Mouse (Mus musculus) liver, embryonic 14.5 days (tissue): ENCODE measurements around the gene Olfr160. TPM values are rescaled to one million over a fixed set of nuclear protein-coding genes. Genes with fewer than 3 reads are reported as not detected.

Experiments
- ATAC-seq: fragments of 200-750 bp; cut with Nextera tagmentation; 2 replicates; pipeline ENCODE4 v1.8.0; 2017; ENCODE audit warnings: moderate number of reproducible peaks, mild to moderate bottlenecking, moderate library complexity; ENCODE audit not compliant: insufficient read depth
- DNase-seq, 3 experiments: peaks; one replicate each; pipeline ENCODE4 v3.0.0-alpha.2; 2012 to 2013; ENCODE audit warnings: low read depth in 3 of 3, low spot score in 3 of 3
- H3K27ac ChIP-seq: fragments of 300-500 bp; sonication (generic); 2 replicates; pipeline ENCODE4 v1.5.1; 2014; ENCODE audit warnings: moderate library complexity, mild to moderate bottlenecking, control low read depth, inconsistent platforms
- H3K27me3 ChIP-seq: fragments of 300-500 bp; sonication (generic); 2 replicates; pipeline ENCODE4 v1.6.1; 2014; ENCODE audit warnings: mild to moderate bottlenecking, low read length, moderate library complexity; ENCODE audit not compliant: control insufficient read depth, insufficient read depth
- H3K36me3 ChIP-seq: fragments of 300-500 bp; sonication (generic); replicated peaks from 2 replicates; pipeline ENCODE4 v1.6.1; 2014; ENCODE audit warnings: low read depth; ENCODE audit not compliant: control insufficient read depth, insufficient read depth
- H3K4me1 ChIP-seq, 2 experiments: fragments of 200-500 bp in 1 of 2; fragments of 300-500 bp in 1 of 2; sonication (generic) in 1 of 2; replicated peaks; 2 replicates each; pipeline ENCODE4 v1.6.1; 2012 to 2014; ENCODE audit warnings: antibody characterized with exemption in 1 of 2, inconsistent platforms in 1 of 2, low read length in 1 of 2; ENCODE audit not compliant: control insufficient read depth in 2 of 2, insufficient read depth in 2 of 2
- H3K4me2 ChIP-seq: fragments of 300-500 bp; sonication (generic); 2 replicates; pipeline ENCODE4 v1.6.1; 2014; ENCODE audit warnings: low read depth, mild to moderate bottlenecking, control low read depth, moderate library complexity
- H3K4me3 ChIP-seq, 2 experiments: fragments of 200-500 bp in 1 of 2; fragments of 300-500 bp in 1 of 2; sonication (generic) in 1 of 2; 2 replicates each; pipeline ENCODE4 v1.5.1; 2012 to 2014; ENCODE audit warnings: low read depth in 2 of 2, low read length in 2 of 2, mild to moderate bottlenecking in 2 of 2, control low read depth in 1 of 2, inconsistent platforms in 1 of 2, moderate library complexity in 1 of 2; ENCODE audit not compliant: insufficient read depth in 1 of 2
- H3K9ac ChIP-seq: fragments of 300-500 bp; sonication (generic); replicated peaks from 2 replicates; pipeline ENCODE4 v1.6.1; 2014; ENCODE audit warnings: mild to moderate bottlenecking, control low read depth, moderate library complexity
- H3K9me3 ChIP-seq: fragments of 300-500 bp; sonication (generic); 2 replicates; pipeline ENCODE4 v1.6.1; 2016; ENCODE audit warnings: low read length, mixed read lengths; ENCODE audit not compliant: control insufficient read depth
- CTCF ChIP-seq: IDR thresholded peaks from 2 replicates; pipeline ENCODE4 v1.5.1; 2016; ENCODE audit warnings: antibody characterized with exemption, low read depth, control low read depth
- EP300 ChIP-seq: IDR thresholded peaks from 2 replicates; pipeline ENCODE4 v1.6.1; 2016; ENCODE audit warnings: antibody characterized with exemption, low read depth
- WGBS: fragments of 180-500 bp; shearing (Covaris S2); extraction: QIAGEN DNeasy Blood & Tissue Kit; methylation state at CpG from one replicate; pipeline ENCODE4 v1.1.7; 2014; ENCODE audit not compliant: insufficient replicate concordance; 5-methylcytosine and 5-hydroxymethylcytosine counted together
- polyA plus RNA-seq, 2 experiments: library from polyadenylated mRNA; depleted of rRNA in 1 of 2; stranded (reverse) in 1 of 2; unstranded in 1 of 2; fragments of >200 nt; fragmentation: Nextera tagmentation in 1 of 2; extraction: Ambion mirVana in 1 of 2; gene quantifications; 2 replicates each; pipeline versions ENCODE4 v1.2.1 to v1.2.3; 2012 to 2014

The Olfr160 gene
- not detected in 2 replicates for polyA plus RNA-seq (2012; rRNA removed)
- not detected in 2 replicates for polyA plus RNA-seq (2014; fragmentation: Nextera tagmentation; extraction: Ambion mirVana)

- no peak within 1 kb of the TSS for H3K4me3 ChIP-seq
- H3K4me1 ChIP-seq = no peaks in the 10 kb centered on the region
- no peak for ATAC-seq
- H3K9ac ChIP-seq = no peak within 1 kb of the TSS
- WGBS = 74% methylated on average over 1 of the region's 1 CpGs
- no peak within 1 kb of the TSS for H3K27ac ChIP-seq
- no peak within 1 kb of the TSS for H3K4me2 ChIP-seq
- no peaks in the 10 kb centered on the region for H3K9me3 ChIP-seq
- no peaks in the 10 kb centered on the region for H3K36me3 ChIP-seq
- TF ChIP-seq EP300 = no peak
- no peak for TF ChIP-seq CTCF
- no peak for DNase-seq
- no peaks in the 10 kb centered on the region for H3K27me3 ChIP-seq
These were observed at the start of gene Olfr160 for GRCm38 (mm10) chr9:37716150-37716549. Olfr160 (minus strand) TSS chr9:37716250.

- Histone ChIP-seq H3K27ac (no peak overlapping the region), H3K9ac (no peak overlapping the region), H3K9me3 (no peaks in the 10 kb centered on the region), H3K4me3 (no peak overlapping the region), H3K36me3 (no peaks in the 10 kb centered on the region), H3K4me1 (no peaks in the 10 kb centered on the region), H3K4me2 (no peak overlapping the region), H3K27me3 (no peaks in the 10 kb centered on the region)
- DNase-seq (no peak), ATAC-seq (no peak)
- TF ChIP-seq EP300 = no peak
- TF ChIP-seq CTCF = peak; percentile 28; the same call in 1 of the 2 replicates
- WGBS = 35% methylated on average over 2 of the region's 2 CpGs
These were observed 46.5 kb upstream of the Olfr160 start for GRCm38 (mm10) chr9:37762541-37762940.

- Histone ChIP-seq H3K27ac (no peak overlapping the region), H3K4me2 (no peak overlapping the region), H3K4me1 (no peaks in the 10 kb centered on the region), H3K27me3 (no peaks in the 10 kb centered on the region), H3K36me3 (no peaks in the 10 kb centered on the region), H3K9ac (no peak overlapping the region), H3K4me3 (no peak overlapping the region), H3K9me3 (no peaks in the 10 kb centered on the region)
- ATAC-seq (no peak), DNase-seq (no peak)
- TF ChIP-seq CTCF = no peak
- no peak for TF ChIP-seq EP300
- 51% methylated on average over 2 of the region's 2 CpGs for WGBS
These were observed 45.7 kb upstream of the Olfr160 start for GRCm38 (mm10) chr9:37761728-37762127.

- Histone ChIP-seq H3K27me3 (no peaks in the 10 kb centered on the region), H3K36me3 (no peaks in the 10 kb centered on the region), H3K9me3 (no peaks in the 10 kb centered on the region), H3K4me2 (no peak overlapping the region), H3K9ac (no peak overlapping the region), H3K27ac (no peak overlapping the region), H3K4me1 (no peaks in the 10 kb centered on the region), H3K4me3 (no peak overlapping the region)
- DNase-seq (no peak), ATAC-seq (no peak)
- TF ChIP-seq CTCF = no peak
- no peak for TF ChIP-seq EP300
- 45% methylated on average over 4 of the region's 4 CpGs for WGBS
These were observed 36.0 kb upstream of the Olfr160 start for GRCm38 (mm10) chr9:37752006-37752405.

- no peak for DNase-seq
- TF ChIP-seq EP300 (no peak), CTCF (no peak)
These were observed 35.4 kb upstream of the Olfr160 start for GRCm38 (mm10) chr9:37751467-37751866.

More at GRCm38 (mm10) chr9:37751467-37751866, 35.4 kb upstream of the Olfr160 start:
- WGBS = 50% methylated on average over 2 of the region's 2 CpGs
- Histone ChIP-seq H3K4me3 (no peak overlapping the region), H3K36me3 (no peaks in the 10 kb centered on the region), H3K9me3 (no peaks in the 10 kb centered on the region), H3K27ac (no peak overlapping the region), H3K4me2 (no peak overlapping the region), H3K27me3 (no peaks in the 10 kb centered on the region), H3K9ac (no peak overlapping the region), H3K4me1 (no peaks in the 10 kb centered on the region)
- ATAC-seq = no peak
